Mouse (Mus musculus): ENCODE results near the gene Ltbp1. TPM values are rescaled to one million over a fixed set of nuclear protein-coding genes. Genes with fewer than 3 reads are reported as not detected.

Ltbp1 gene
- polyA plus RNA-seq, 1 experiment from 2014 or later: 1.4 TPM

- H3K9ac ChIP-seq: no peak overlapping the region
- no peaks in the 10 kb centered on the region for H3K36me3 ChIP-seq (replicated peaks)
- no peak overlapping the region for H3K4me3 ChIP-seq
- no peak overlapping the region for H3K4me2 ChIP-seq
- 92% methylated on average over 9 of the region's 9 CpGs for WGBS
- no peaks in the 10 kb centered on the region for H3K9me3 ChIP-seq
- no peaks in the 10 kb centered on the region for H3K27me3 ChIP-seq (replicated peaks)
- no peak overlapping the region for H3K27ac ChIP-seq
- no peaks in the 10 kb centered on the region for H3K4me1 ChIP-seq
- ATAC-seq (replicated peaks): no peak
Measured at GRCm38 (mm10) chr17:75378256-75378871, 373.0 kb downstream of the Ltbp1 start.

GRCm38 (mm10) chr17:75380167-75380566 is 374.8 kb downstream of the Ltbp1 start:
- Histone ChIP-seq H3K27me3 (replicated peaks) (no peaks in the 10 kb centered on the region), H3K4me2 (no peak overlapping the region), H3K4me1 (no peaks in the 10 kb centered on the region), H3K36me3 (replicated peaks) (no peaks in the 10 kb centered on the region), H3K9me3 (no peaks in the 10 kb centered on the region), H3K27ac (no peak overlapping the region), H3K4me3 (no peak overlapping the region), H3K9ac (no peak overlapping the region)
- 49% methylated on average over 2 of the region's 2 CpGs for WGBS
- peak; percentile 37; the same call in 1 of the 2 replicates for ATAC-seq (replicated peaks)

DNA sequence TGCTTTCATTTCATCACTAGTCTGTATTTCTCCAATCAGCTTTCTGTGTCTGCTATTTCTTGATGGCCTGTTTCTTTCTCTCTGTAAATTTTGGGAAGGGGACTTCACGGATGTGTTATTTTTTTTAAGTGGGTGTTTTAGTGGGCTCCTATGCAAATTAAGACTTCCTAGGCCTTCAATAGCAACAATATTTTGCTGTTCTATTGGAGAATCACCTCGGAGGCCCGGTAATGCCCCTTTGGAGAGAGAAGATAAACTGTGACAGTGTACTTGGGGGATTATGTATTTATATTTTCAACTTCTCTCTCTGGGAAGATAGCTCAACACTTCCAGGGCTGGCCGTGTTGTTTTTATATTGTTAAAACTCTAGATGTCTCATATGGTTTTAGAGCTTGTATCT is 383.0 kb downstream of the Ltbp1 start:
- H3K36me3 ChIP-seq (replicated peaks): no peaks in the 10 kb centered on the region
- H3K4me2 ChIP-seq: no peak overlapping the region
- H3K27me3 ChIP-seq (replicated peaks): no peaks in the 10 kb centered on the region
- no peaks in the 10 kb centered on the region for H3K9me3 ChIP-seq
- H3K4me1 ChIP-seq: no peaks in the 10 kb centered on the region
- no peak overlapping the region for H3K9ac ChIP-seq
- no peak overlapping the region for H3K4me3 ChIP-seq
- WGBS: 86% methylated on average over 4 of the region's 4 CpGs
- H3K27ac ChIP-seq: no peak overlapping the region
- ATAC-seq (replicated peaks): no peak

DNA sequence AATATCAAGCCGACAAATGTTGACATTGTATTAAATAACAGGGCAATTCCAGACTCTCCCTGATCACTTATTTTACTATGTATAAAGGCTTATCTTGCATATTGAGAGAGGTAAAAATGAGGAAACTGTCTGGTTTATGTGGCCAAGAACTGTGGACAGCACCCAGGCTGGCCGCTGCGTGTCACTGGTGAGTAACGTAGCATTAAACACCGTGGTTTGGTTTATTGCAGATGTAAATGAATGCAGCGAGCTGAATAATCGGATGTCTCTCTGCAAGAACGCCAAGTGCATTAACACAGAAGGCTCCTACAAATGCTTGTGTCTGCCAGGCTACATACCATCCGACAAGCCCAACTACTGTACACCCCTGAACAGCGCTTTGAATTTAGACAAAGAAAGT is 384.8 kb downstream of the Ltbp1 start:
- Histone ChIP-seq H3K4me2 (no peak overlapping the region), H3K4me3 (no peak overlapping the region), H3K4me1 (no peaks in the 10 kb centered on the region), H3K27ac (no peak overlapping the region), H3K27me3 (replicated peaks) (no peaks in the 10 kb centered on the region), H3K9me3 (no peaks in the 10 kb centered on the region), H3K36me3 (replicated peaks) (no peaks in the 10 kb centered on the region), H3K9ac (no peak overlapping the region)
- ATAC-seq (replicated peaks): no peak
- WGBS: 83% methylated on average over 10 of the region's 10 CpGs

GRCm38 (mm10) chr17:75391429-75392192 is 386.2 kb downstream of the Ltbp1 start:
- no peaks in the 10 kb centered on the region for H3K9me3 ChIP-seq
- no peak overlapping the region for H3K4me2 ChIP-seq
- no peak for ATAC-seq (replicated peaks)
- no peaks in the 10 kb centered on the region for H3K4me1 ChIP-seq
- H3K4me3 ChIP-seq: no peak overlapping the region
- WGBS: 90% methylated on average over 6 of the region's 6 CpGs
- H3K9ac ChIP-seq: no peak overlapping the region
- no peaks in the 10 kb centered on the region for H3K36me3 ChIP-seq (replicated peaks)
- H3K27ac ChIP-seq: no peak overlapping the region
- no peaks in the 10 kb centered on the region for H3K27me3 ChIP-seq (replicated peaks)

DNA sequence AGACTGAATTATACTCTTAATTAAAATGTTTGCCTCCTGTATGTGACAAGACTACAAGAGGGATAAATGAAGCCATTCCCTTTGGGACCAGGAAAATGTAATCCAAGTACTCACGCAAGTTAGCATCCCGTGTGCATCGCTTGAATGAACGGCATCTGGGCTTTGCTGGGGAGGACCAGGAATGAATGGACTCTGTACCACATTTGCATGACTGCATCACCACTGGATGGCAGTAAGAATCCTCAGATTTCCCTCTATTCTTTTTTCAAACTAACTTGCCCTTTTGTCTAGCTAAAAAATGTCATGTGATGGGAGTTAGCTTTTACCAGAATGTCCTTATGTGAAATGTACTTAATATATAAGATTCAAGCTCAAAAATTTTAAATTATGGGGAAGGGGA is 401.0 kb downstream of the Ltbp1 start:
- Histone ChIP-seq H3K9ac (no peak overlapping the region), H3K4me3 (no peak overlapping the region), H3K27me3 (replicated peaks) (no peaks in the 10 kb centered on the region), H3K4me1 (no peaks in the 10 kb centered on the region), H3K27ac (no peak overlapping the region), H3K9me3 (no peaks in the 10 kb centered on the region), H3K36me3 (replicated peaks) (no peaks in the 10 kb centered on the region), H3K4me2 (no peak overlapping the region)
- ATAC-seq (replicated peaks): 0 out of 2 replicates have a peak, but pooled peaks have one; percentile 27
- WGBS: 26% methylated on average over 4 of the region's 4 CpGs

DNA sequence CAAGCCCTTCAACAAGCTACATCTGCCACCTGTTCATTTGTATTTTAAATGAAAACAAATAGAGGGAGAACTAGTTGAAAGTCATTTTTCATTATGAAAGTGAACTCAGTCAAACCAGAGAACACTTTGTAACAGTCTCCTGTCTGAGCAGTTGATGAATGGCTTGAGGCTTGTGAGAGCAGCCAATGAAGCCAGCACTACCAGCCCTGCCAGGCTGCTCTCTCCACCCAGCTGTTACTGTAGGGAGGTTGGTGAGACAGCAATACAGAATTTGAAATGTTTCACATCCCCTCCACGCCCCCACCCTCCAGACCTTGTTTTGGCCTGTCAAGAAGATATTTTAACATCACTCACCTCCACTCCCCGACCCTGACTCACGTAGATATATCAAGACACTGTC is 411.5 kb downstream of the Ltbp1 start:
- Histone ChIP-seq H3K4me2 (no peak overlapping the region), H3K9ac (no peak overlapping the region), H3K36me3 (replicated peaks) (no peaks in the 10 kb centered on the region), H3K4me1 (no peaks in the 10 kb centered on the region), H3K27ac (no peak overlapping the region), H3K4me3 (no peak overlapping the region), H3K9me3 (no peaks in the 10 kb centered on the region; the same call in 1 of the 2 replicates), H3K27me3 (replicated peaks) (no peaks in the 10 kb centered on the region)
- no peak for ATAC-seq (replicated peaks)
- WGBS: 88% methylated on average over 3 of the region's 3 CpGs

- no peaks in the 10 kb centered on the region for H3K4me1 ChIP-seq
- no peak overlapping the region for H3K9ac ChIP-seq
- no peaks in the 10 kb centered on the region for H3K27me3 ChIP-seq (replicated peaks)
- no peak overlapping the region for H3K27ac ChIP-seq
- no peaks in the 10 kb centered on the region for H3K36me3 ChIP-seq (replicated peaks)
- WGBS: 86% methylated on average over 2 of the region's 2 CpGs
- no peaks in the 10 kb centered on the region for H3K9me3 ChIP-seq
- no peak overlapping the region for H3K4me2 ChIP-seq
- ATAC-seq (replicated peaks): no peak
- H3K4me3 ChIP-seq: no peak overlapping the region
Measured at GRCm38 (mm10) chr17:75434152-75434551, 428.8 kb downstream of the Ltbp1 start.

GRCm38 (mm10) chr17:75434871-75435270 is 429.5 kb downstream of the Ltbp1 start:
- H3K4me1 ChIP-seq: no peaks in the 10 kb centered on the region
- no peaks in the 10 kb centered on the region for H3K27me3 ChIP-seq (replicated peaks)
- H3K27ac ChIP-seq: no peak overlapping the region
- ATAC-seq (replicated peaks): no peak
- no peak overlapping the region for H3K9ac ChIP-seq
- no peak overlapping the region for H3K4me2 ChIP-seq
- H3K4me3 ChIP-seq: no peak overlapping the region
- H3K36me3 ChIP-seq (replicated peaks): no peaks in the 10 kb centered on the region
- 76% methylated on average over 3 of the region's 3 CpGs for WGBS
- no peaks in the 10 kb centered on the region for H3K9me3 ChIP-seq

DNA sequence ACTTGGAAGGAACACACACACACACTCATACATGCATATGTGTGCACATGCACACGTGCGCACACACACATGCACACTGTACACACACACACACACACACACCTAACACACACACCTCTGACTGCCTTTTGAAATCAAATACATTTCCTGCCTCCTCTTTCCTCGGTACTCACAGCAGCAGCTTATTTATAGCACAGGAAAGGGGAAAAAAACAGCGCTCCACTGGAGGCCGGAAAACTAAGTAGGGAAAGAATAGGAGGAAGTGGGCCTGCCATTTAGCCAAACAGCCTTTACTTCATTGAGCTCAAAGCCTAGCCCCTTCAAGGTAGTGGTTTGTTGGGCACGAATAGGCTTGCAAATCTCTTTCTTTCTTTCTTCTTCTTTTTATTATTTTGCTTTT is 430.2 kb downstream of the Ltbp1 start, which contains the start of gene Rasgrp3:
Rasgrp3 (plus strand) TSS at position 298 of the 400 bp plus-strand sequence.
- H3K36me3 ChIP-seq (replicated peaks): no peaks in the 10 kb centered on the region
- WGBS: 73% methylated on average over 6 of the region's 6 CpGs
- no peak within 1 kb of the TSS for H3K9ac ChIP-seq
- no peak within 1 kb of the TSS for H3K4me3 ChIP-seq
- H3K4me1 ChIP-seq: no peaks in the 10 kb centered on the region
- no peaks in the 10 kb centered on the region for H3K27me3 ChIP-seq (replicated peaks)
- no peak within 1 kb of the TSS for H3K27ac ChIP-seq
- H3K9me3 ChIP-seq: no peaks in the 10 kb centered on the region
- ATAC-seq (replicated peaks): no peak
- H3K4me2 ChIP-seq: no peak within 1 kb of the TSS

- ATAC-seq (replicated peaks): no peak
- Histone ChIP-seq H3K27me3 (replicated peaks) (no peaks in the 10 kb centered on the region), H3K4me1 (no peaks in the 10 kb centered on the region), H3K9ac (no peak overlapping the region), H3K4me3 (no peak overlapping the region), H3K36me3 (replicated peaks) (no peaks in the 10 kb centered on the region), H3K4me2 (no peak overlapping the region), H3K9me3 (no peaks in the 10 kb centered on the region), H3K27ac (no peak overlapping the region)
- 84% methylated on average over 8 of the region's 8 CpGs for WGBS
Measured at GRCm38 (mm10) chr17:75436095-75436494, 430.7 kb downstream of the Ltbp1 start.

GRCm38 (mm10) chr17:75436819-75437218 is 431.5 kb downstream of the Ltbp1 start:
- Histone ChIP-seq H3K27me3 (replicated peaks) (no peaks in the 10 kb centered on the region), H3K4me2 (no peak overlapping the region), H3K9me3 (no peaks in the 10 kb centered on the region), H3K4me3 (no peak overlapping the region), H3K9ac (no peak overlapping the region), H3K4me1 (no peaks in the 10 kb centered on the region), H3K27ac (no peak overlapping the region), H3K36me3 (replicated peaks) (no peaks in the 10 kb centered on the region)
- WGBS: 84% methylated on average over 6 of the region's 6 CpGs
- ATAC-seq (replicated peaks): no peak

- no peak overlapping the region for H3K4me2 ChIP-seq
- WGBS: 68% methylated on average over 11 of the region's 11 CpGs
- H3K36me3 ChIP-seq (replicated peaks): no peaks in the 10 kb centered on the region
- no peak overlapping the region for H3K27ac ChIP-seq
- no peaks in the 10 kb centered on the region for H3K27me3 ChIP-seq (replicated peaks)
- no peak for ATAC-seq (replicated peaks)
- no peaks in the 10 kb centered on the region for H3K4me1 ChIP-seq
- no peaks in the 10 kb centered on the region for H3K9me3 ChIP-seq
- H3K4me3 ChIP-seq: no peak overlapping the region
- H3K9ac ChIP-seq: no peak overlapping the region
Measured at GRCm38 (mm10) chr17:75437239-75437750, 431.9 kb downstream of the Ltbp1 start.

All from midbrain, embryonic 15.5 days (tissue).